Mouse (Mus musculus) gastrocnemius, adult 8-10 months (tissue): Measurements from ENCODE around the gene Clec2e. TPM values are rescaled to one million over a fixed set of nuclear protein-coding genes. Genes with fewer than 3 reads are reported as not detected.
"Not testable (repeated sequence)": the region's sequence is repeated elsewhere in the genome, so short reads cannot be mapped to it uniquely, and the experiment has no call there.

Experiments used
- DNase-seq, 2 experiments: peaks; one replicate each; pipeline ENCODE4 v3.0.0; 2022; ENCODE audit warnings: low spot score in 2 of 2
- total RNA-seq, 4 experiments: library from RNA; stranded (reverse); gene quantifications; 2 replicates each; pipeline ENCODE4 v1.2.4; 2022

Clec2e gene
- total RNA-seq = under 1 TPM; 0.29 to 0.75 (median 0.37) TPM

DNA sequence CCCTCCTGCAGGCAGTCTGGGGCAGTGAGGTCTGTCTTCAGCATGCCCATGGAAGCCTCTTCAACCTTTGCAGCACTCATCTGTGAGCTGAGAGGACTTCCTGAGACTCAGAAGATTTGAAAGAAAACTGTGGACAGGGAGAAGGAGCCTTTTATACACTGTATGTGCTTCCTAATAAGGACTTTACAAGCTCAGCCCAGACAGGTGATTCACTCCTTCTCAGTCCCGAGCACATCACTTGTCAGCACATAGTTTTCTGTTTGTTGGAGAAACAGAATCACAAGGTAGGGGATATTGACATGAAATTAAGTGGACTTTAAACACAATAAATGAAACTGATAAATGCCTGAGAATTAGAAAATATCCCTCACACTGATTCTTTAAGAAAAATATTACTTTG is at the start of gene Clec2e:
Gene Clec2e (minus strand): TSS at position 120 of the 400 bp plus-strand sequence.
- DNase-seq = not testable (repeated sequence)

DNA sequence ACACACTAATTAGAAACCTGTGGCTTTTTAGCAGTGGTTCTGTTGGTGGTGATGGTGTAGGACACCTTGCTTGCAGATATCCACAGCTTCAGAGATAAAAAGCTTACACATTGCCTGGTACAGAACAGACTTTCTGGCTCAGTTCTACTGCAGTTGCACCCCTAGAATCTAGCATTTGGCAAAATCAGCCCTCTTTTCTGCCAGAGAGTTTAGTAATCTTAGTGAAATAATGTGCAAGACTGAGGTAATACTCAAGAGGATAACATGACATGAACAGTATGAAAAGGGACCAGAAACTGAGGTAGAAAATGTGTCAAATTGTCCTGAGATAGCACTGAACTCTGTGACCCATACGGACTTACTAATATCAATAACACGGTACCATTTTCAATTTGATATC is 46.1 kb upstream of the Clec2e start:
- no peak for DNase-seq

DNA sequence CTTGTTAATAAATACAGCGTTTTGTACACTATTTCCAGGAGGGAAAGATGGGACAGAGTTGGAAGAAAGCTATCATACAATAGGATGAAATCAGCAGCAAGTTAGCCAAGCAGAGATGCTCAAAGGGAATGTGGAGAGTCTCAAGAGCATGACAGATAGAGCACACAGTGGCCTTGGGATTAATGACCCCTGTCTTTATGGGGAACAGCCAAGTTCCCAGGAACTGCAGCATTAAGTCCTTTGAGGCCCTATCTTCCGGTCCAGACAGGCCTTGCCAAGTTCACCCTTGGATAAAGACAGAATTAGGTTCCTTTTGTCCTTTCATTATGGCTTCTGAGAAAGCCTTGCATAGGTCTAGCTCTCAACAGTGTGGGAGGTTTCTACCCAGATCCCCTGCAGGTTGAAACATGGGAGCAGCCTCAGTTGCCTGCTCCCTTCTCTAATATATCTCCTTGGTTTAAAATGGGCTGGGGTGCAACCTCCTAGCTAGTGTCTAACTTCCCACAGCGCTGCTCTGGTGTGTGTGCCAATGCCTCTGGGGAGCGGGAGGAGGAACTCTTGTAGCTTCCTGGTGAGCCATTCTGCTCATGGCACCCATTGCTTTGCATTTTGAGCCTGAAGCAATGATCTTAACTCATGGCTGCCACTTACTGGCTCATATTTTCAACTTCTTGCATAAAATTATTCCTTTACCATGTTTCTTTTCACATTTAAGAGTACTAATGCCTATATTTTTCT is 32.1 kb upstream of the Clec2e start:
- DNase-seq = no peak

GRCm38 (mm10) chr6:129126861-129127260 is 26.1 kb upstream of the Clec2e start:
- DNase-seq = no peak

DNA sequence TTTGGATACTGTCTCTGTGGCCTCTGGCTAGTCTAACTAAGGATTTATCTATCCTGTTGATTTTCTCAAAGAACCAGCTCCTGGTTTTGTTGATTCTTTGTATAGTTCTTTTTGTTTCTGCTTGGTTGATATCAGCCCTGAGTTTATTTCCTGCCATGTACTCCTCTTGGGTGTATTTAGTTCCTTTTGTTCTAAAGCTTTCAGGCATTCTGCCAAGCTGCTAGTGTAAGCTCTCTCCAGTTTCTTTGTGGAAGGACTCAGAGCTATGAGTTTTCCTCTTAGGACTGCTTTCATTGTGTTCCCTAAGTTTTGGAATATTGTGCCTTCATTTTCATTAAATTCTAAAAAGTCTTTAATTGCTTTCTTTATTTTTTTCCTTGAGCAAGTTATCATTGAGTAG is 23.8 kb upstream of the Clec2e start:
- DNase-seq = not testable (repeated sequence)

- DNase-seq = no peak
Observed at GRCm38 (mm10) chr6:129116223-129116622, 15.5 kb upstream of the Clec2e start.

DNA sequence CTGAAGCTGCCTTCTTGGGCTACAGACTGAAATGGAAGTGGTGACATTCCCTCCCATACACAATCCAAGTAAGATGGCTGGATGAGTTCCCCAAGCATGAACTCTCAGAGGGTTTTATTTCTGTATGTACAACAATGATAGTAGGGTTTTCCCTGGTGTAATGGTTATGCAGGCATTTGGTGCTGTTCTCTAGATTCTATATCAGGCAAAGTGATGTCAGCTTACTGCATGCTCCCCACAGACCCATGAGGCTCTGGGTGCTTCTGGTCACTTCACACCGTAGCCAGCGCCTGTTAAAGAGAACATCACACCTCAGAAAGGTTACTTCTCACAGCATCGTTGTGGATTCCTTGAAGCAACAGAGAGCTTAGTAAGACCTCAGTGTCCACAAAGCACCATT is 13.5 kb upstream of the Clec2e start:
- DNase-seq = not testable (repeated sequence)

DNA sequence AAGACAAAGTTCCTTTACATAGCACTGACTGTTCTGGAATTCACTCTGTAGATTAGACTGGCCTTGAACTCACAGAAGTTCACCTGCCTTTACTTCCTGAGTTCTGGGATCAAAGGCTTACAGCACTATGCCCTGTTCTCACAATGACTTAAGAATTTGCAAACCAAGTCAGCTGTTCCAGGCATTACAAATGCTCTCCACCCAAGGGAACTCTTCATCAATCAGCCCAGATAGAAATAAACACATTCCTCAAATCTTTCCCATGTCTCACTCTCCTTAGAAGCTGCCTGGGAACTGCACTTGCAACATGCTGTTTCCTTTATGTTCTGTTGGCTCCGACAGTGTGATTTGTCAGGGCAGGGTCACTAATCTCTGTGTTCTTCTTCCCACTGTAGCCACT is 13.1 kb upstream of the Clec2e start:
- DNase-seq = no peak

DNA sequence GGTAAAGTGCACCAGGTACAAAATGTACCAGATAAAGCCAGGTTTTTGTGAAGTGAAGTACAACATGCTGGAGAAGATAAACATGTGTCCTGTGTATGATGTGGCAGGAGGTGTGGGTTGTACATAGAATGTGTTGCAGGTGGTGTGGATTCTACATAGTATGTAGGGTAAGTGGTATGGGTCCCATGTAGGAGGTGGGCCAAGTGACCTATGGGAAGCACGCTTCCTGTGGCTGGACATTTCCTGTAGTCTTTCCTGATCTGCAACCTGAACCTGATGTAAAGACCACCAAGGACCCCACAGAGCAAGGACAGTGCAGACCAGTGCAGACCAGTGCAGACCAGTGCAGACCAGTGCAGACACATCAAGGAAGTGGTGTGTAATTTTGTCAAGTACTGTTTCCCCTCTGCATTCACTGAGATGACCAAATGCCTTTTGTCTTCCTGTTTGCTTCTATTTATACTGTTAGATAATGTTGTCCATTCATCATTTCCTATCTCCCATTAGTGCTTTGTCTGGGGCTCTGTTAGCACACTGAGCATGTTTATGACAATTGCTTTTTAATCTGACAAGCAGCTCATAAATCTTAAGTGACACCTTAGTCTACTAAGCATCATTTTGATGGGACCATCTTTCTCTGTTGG is 12.4 kb upstream of the Clec2e start:
- DNase-seq = no peak

DNA sequence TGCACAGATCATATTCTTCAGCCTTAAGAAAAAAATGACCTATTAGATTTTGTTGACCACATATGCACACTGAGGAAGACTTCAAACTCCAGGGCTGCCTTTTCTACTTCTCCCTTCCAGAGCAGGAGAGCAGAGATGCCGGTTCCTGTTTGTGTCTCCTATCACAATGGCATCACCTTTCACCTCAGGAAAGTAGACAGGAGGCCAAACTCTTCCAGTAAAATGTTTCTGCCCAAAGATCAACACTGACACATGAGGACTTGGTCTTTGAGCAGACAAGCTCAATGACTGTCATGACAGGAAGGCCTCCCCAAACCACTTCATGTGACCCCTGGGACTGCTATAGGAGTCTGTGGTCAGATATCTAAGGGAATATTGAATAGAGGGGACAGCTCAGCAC is 11.8 kb upstream of the Clec2e start:
- DNase-seq = no peak

DNA sequence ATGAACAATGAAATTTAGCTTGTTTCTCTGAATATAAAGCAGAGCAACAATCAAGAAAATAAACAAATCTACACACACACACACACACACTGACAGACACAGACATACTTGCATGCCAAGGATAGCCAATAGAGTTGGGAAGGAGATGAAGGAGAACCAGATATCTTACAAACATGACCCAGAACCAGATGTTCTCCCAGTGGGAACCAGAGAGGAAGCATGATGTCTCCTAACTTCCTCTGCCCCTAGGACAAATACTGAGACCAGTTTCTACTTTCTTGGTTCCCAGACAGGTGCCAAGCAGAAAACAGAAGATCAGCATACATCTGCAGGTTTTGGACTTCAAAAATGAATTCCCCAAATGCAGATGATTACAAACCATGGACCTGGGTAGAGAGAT is 7.2 kb upstream of the Clec2e start:
- no peak for DNase-seq

DNA sequence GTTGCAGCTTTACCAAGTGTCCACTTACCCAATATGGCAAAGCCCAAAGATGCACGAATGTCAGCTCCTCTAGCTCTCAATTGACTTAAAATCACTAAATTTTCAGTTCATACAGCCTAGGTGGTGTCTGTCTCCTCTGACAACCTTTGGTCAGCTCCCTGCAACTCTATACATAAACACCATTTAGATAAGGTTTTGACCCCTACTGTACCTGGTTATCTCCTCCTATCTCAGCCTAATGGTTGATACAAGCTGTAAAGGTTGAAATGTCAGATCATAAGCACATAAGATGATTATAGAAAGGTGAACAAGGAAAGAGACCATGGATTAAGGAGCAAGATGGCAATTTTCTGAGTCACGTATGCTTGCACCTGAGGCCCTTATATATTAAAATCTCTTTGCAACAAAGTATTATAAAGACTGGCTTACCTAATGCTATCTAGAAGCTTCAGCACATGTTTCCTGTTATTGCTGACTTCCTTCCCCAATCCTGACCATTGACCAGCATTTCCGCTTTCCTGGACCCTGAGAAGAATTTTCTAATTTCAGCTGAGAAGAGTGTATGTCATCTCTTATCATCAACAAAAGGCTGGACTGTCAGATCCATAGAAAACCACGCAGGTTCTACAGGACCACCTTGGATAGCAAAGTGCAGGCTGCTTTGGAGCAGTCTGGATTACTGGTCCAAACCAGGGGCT is 2.3 kb upstream of the Clec2e start:
- no peak for DNase-seq

- no peak for DNase-seq
Observed at GRCm38 (mm10) chr6:129101604-129102003, 891 bp upstream of the Clec2e start.

DNA sequence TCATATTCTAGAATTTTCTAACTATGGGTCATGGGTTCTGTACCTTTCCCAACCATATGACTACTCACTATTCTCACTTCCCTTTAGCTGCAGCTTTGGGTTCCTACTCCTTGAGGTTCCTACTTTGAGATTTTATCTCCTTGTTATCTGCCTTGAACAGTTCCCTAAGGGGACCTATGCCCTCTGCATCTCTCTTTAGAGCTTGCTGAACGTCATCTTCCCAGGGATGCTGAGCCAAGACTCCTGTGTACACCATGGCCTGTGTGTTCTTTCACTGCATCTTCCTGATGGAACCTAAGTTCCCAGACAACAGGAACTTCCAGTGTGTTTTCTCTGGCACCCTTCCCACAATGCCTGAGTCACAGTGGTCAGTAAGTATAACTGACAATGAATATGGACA is 2.8 kb downstream of the Clec2e start:
- DNase-seq = no peak

GRCm38 (mm10) chr6:129095166-129095565 is 5.5 kb downstream of the Clec2e start:
- DNase-seq = no peak

GRCm38 (mm10) chr6:129088596-129088995 is 12.1 kb downstream of the Clec2e start:
- DNase-seq = not testable (repeated sequence)

- DNase-seq = no peak
Observed at GRCm38 (mm10) chr6:129088161-129088560, 12.6 kb downstream of the Clec2e start.

DNA sequence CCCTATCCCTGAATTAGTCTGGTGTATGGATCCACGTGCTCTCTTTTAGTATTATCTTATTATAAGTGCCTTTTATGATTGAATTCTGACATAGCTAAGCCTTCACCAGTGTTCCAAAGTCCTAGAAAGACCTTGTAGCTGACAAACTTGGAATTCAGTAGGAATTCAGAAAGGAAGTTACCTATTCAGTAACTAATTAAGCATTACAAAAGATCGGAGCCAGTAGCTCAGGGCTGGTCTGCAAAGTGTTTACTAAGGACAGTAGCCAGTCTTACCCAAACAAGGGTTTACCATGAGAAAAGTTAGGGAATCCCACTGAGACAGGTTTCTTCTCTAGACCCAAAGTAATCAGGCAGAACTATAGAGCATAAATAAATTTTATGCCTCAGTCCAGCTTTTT is 14.7 kb downstream of the Clec2e start:
- not testable (repeated sequence) for DNase-seq

GRCm38 (mm10) chr6:129085098-129085497 is 15.6 kb downstream of the Clec2e start:
- DNase-seq = no peak

GRCm38 (mm10) chr6:129066986-129067385 is 33.7 kb downstream of the Clec2e start:
- DNase-seq = no peak

DNA sequence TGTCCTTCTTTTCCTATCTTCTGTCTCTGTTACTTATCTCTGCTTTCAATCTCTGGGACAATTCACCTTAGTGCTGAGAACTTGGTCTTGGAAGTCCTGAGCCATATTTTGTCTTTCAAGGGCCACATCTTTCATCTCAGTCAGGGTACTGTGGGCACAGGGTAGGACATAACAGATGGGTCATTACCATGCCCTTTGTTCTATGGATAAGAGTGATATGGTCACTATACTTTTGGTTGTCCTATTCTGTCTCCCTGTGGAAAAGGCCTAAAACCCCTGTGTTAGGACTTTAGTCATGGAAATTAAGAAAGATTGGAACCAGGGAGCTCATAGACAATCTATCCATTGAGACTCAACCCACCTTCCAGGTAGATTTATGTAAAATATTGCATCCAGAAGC is 34.2 kb downstream of the Clec2e start:
- DNase-seq = no peak

DNA sequence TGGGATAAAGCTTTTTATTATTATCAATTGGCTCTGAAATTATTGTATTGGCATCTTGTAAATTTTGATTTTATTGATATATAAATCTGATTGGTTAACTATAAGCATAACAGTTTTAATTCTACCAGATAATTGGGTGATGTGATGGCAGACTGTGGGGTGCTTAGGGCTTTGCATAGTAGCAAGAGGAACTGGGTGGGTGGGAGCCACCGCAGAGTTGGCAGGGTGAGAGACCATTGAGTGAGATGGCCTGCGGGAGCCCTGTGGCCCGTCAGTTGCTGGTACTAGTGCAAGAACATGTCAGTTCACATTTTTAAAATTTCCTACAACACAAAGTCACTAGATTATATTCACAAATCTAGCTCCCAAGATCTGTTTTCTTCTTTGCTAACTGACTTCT is 34.9 kb downstream of the Clec2e start:
- no peak for DNase-seq

GRCm38 (mm10) chr6:129065407-129065806 is 35.3 kb downstream of the Clec2e start:
- no peak for DNase-seq
